Mouse (Mus musculus) layer of hippocampus, adult 9-10 months (tissue): ENCODE data around the gene Ikbke.
"Not testable (repeated sequence)": the region's sequence is repeated elsewhere in the genome, so short reads cannot be mapped to it uniquely, and the experiment has no call there.

Source experiments
- DNase-seq: peaks from one replicate; pipeline ENCODE4 v3.0.0; 2022; ENCODE audit warnings: low spot score

The Ikbke gene

GRCm38 (mm10) chr1:131280280-131280679, 874 bp upstream of the Ikbke start:
- no peak for DNase-seq

DNA sequence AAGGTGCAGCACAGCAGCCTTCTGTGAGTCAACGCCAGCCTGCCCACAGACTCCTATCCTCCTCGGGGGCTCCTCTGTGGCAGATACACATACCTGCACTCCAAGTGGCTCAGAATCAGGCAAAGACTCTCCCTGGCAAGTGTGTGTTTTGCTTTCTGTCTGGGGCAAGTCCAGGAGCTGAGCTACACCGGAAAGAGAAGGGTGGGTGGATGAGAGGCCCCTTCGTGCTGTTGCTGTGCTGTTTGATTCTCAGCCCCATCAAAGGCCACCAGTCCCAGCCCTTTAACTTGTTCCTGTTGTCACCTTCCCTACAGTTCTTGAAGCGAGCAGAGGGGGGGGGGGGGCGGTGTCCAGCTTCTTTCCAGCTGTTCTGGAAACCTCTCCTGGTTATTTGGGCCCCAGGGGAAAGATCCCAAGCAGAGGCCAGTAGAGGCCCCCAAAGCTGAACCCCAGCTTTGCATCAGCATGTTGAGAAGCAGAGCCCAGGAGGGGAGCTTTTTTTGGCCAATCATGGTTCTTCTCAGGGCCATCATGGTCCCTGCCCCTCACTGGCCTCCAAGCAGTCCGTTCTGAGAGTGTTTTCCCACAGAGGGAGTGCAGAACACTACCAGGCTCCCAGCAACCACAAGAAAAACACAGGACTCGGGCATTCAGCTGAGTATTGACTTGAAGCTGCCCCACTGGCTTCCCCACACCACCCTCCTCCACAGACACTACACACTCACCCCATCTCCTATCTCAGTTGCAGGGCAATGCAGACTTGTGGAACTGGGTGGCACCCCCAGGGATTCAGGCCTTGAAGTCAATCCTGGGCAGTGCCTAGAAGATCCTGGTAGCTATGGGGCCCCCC, 575 bp downstream of the Ikbke start:
- DNase-seq = no peak

DNA sequence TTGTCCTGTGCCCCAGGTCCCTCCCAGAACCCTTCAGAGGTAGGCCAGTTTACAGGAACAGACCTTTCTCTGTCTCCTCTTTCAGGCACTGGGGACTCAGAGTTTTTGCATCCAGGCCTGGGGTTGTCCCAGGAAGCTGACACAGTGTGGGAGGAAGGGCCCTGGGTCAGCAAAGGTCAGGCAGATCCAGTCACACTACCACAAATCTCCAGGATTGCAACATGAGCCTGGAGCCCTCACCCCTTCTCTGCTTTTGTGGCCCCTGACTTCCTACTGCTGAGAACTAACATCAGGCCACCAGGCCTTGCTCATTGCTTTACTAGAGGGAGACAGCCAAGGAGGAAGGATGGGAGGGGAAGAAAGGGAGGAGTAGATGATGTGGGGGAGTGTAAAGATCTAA, 2.6 kb downstream of the Ikbke start:
- DNase-seq = no peak

DNA sequence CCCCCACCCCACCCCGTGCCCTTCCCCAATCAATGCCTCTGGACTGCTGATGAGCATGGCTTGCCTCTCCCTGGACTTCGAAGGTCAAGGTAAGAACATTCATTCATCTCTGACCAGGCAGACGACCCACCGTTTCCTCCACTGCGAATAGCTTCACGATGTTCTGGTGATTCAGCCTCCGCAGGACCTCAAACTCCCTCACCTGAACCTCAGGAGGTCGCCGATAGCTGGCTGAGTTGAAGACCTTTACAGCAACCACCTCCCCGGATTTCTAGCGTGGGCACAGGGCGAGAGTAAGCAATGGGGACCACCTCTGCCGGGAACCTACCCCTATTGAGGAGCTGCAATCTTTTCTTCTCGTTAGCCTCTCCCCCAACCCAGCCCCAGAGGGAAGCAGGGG, 3.8 kb downstream of the Ikbke start:
- DNase-seq = no peak

DNA sequence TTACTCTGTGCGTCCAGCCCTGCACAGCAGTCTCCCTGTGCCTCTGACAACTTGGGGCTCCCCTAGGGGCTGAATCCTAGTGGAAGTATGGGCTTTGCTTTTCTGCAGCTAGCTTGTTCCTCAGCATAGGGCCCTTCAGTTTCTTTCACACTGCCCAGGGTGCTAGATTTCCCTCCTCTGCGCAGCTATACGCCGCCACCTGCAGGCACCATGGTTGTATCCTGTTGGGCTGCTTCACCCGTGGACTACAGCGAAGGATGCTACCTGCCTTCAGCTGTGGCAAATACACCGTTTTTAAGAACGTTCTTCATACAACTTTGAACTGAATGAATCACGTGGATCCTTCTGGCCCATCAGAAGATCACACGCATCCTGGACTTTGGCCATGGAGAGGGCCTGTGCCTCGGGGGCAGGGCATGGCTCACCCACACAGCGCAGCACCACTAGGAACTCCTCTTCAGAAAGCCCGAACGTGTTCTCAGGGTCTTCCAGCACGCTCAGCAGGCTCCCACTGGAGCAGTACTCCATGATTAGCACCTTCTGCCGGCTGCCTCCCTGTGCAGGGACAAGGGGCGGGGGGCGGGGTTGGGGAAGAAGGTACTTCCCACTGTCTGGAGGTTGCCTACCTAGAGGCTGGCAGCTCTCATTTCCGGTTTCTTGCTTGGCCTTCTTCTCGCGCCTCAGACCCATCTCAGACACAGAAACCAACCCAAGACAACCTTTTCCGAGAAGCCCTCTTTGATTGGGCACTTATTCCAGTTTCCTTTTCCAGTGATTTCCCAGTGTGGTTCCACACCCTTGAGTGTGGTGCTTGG, 4.5 kb downstream of the Ikbke start:
- DNase-seq = no peak

GRCm38 (mm10) chr1:131269797-131270578, 9.4 kb downstream of the Ikbke start:
- peak; percentile 61 for DNase-seq

DNA sequence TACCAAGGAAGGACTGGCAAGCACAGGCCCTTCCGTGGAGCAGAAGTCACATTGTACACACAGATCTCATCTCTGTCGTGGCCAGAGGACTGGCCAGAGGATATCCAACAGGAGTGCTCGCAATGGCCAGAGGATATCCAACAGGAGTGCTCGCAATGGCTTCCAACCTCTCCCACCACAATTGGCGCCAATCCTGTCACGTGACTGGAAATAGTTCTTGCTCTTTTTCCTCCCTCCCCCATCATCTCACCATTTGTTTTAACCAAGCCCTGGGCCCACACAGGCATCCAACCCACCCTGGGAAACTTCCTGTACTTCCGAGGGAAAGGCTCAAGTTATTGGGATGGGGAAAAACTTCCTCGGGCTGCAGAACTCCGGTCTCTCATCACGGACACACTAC, 10.6 kb downstream of the Ikbke start:
- DNase-seq = no peak

DNA sequence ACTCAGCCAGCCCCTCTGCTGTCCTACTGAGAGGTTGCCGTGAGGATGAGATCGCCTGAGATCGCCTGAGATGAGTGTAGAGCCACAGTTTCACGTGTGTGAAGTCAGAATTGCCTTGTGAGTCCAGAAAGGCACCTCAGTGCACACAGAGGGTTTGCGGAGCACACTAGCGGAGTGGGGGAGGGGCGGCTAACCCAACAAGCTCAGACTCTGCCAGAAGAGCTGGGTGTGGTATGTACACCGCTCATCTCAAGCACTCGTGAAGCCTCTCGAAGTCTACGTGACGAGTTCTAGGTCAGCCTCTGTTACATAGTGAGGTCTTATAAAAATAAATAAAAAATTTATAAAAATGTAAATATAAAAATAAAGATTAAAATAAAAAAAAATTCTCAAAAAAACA, 15.5 kb downstream of the Ikbke start:
- no peak for DNase-seq

DNA sequence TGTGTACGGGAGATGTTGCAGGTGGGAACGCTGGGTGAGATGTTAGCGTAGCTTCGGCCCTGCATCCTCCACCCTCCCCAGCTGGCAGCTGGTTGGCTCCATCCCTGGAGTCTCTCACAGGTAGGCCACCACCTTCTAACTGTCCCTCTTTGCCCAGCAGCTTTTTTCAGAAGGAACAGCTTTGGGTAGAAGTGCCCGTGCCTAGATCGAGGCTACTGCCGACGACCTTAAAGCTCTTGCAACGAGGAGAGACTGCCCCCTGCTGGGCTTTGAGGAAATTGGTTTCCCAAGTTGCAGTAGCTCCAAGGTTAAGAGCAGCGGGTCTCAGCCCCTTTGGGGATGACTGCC, 19.1 kb downstream of the Ikbke start:
- no peak for DNase-seq

DNA sequence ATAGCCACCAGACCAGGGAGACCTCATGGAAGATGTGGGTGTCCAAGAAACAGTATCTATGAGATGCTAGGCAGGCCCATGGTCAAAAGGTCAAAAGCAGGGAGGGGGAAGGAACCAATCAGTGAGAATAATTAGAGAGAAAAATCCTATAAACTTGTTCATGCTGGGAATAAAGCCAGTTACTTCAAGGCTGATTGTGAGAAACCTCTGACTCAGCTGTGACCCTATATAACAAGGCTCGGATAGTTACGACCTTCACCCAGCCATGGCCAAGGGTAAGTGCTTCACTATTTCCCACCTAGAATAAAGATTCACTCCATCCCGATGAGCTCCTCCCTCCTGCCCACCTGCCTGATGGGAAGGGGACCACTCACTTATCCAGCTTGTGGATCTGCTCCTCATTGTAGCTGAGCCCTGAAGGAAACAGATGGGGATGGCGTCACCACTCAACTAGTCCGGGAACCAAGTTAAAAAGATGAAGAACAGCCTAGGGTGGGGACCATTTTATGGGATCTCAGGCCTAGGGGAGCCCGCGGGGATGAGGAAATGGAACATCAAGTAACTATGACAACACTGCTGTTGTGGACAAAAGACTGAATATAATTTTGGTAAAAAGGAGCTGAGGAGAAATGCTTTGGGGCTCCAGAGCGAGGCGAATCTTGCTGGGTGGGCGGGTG, 19.6 kb downstream of the Ikbke start:
- DNase-seq = no peak

DNA sequence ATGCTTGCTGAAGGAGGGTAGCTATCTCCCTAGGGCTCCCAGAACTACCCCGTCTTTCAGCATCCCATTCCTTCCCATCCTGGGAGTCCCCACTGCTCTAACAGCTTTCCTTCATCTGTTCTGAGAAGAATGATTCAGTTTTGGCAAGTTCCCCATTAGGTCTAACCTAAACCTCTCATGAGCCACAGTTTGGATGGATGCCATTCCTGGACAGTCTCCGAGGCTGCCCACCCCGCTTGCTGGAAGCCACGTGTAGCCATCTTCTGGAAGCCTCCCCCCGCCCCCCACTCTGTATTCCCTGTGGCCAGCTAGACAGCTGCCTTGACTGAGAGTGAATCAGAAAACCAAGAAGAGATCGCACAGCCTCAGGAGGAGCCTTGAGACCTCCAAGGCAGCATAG, 22.1 kb downstream of the Ikbke start:
- no peak for DNase-seq

DNA sequence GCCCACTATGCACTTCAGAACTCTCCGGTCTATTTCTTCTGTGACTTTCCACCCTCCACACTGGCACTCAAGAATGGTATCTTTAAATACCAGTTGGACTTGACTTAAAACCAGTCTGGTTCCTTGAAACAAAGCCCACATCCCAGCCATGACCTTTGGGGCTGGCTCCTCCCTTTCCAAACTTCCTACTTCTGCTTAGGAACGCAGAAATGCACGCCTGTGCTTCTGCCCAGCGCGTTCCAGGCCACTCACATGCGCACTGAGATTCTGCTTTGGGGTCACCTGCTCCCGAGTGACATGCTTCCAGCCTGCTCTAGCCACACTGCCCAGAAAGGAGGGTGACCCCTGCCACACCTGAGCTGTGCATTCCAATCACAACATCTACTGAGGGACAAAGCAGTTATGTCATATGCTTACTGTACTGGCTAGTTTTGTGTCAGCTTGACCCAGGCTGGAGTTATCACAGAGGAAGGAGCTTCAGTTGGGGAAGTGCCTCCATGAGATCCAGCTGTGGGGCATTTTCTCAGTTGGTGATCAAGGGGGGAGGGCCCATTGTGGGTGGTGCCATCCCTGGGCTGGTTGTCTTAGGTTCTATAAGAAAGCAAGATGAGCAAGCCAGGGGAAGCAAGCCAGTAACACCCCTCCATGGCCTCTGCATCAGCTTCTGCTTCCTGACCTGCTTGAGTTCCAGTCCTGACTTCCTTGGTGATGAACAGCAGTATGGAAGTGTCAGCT, 26.7 kb downstream of the Ikbke start:
- DNase-seq = not testable (repeated sequence)

- peak; percentile 46 for DNase-seq
These were observed 32.7 kb downstream of the Ikbke start for GRCm38 (mm10) chr1:131246433-131247395.

- no peak for DNase-seq
These were observed 33.5 kb downstream of the Ikbke start for GRCm38 (mm10) chr1:131245926-131246325.

DNA sequence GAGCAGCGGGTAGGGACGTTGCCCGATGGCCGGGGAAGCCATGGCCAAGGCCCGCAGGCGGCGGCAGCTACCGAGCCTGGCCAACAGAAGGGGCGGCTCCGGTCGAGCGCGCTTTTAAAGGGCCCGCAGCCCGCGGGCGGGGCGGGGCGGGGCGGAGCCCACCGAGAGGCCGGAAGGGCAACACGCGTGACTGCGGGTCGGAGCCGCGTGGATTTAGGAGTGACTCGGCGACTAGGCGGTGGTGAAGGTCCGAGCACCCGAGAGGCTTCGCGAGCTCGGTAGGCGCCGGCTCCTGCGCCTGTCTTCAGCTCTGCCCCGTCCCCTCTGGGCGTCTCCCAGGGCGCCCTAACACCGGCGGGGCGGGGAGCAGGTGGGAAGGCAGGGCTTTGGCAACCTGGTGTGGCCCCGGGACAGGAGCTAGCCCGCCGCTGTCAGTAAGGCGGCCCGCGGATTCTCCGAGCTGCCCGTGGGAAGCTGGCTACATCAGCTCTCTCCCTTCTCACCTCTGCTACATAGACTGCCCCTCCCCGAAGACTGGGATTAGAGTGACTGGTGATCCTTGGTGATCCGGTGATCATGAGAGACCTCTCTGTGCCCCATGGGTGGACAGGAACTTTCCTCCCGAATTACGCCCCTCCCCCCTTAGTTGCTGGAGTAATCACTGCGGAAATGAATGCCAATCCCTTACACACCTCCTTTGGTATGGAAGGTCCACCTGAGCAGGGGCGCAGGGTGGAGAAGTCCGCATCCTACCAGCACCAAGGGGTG, 34.1 kb downstream of the Ikbke start, which contains the start of gene Rassf5:
TSS of gene Rassf5 (minus strand) at position 170 of the 768 bp plus-strand sequence.
- DNase-seq = peak; percentile 8

DNA sequence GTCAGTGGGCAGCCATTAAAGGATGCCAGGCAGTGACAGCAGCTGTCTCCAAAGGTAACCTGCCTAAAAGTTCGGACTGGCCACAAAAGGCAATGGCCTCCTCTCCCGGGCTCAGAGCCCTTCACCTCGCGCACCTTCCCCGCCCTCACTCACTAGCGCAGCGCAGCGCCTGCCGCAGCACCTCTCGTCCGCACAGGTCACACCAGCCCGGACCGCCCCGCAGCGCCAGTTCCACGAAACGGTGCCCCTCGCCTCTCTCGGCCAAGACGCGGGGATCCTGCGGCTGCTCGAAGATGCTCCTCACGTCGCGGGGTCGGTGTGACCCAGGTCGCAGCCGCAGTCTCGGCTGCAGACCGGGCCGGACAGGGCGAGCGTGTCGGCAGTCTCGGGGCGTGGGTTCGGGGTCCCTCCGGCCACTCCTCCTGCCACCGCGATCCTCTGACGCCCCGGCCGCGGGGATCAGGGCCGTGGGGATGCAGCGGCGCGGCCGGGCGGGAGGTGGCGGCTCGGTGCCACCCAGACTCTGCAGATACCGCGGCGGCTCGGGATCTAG, 34.8 kb downstream of the Ikbke start:
- DNase-seq = no peak

GRCm38 (mm10) chr1:131242956-131243355, 36.5 kb downstream of the Ikbke start:
- DNase-seq = no peak

GRCm38 (mm10) chr1:131239576-131240193, 39.7 kb downstream of the Ikbke start:
- no peak for DNase-seq
